Mouse (Mus musculus) midbrain, embryonic 12.5 days (tissue): ENCODE results near the gene Rcc1l. TPM values are rescaled to one million over a fixed set of nuclear protein-coding genes. Genes with fewer than 3 reads are reported as not detected.

Experiments
- ATAC-seq: fragments of 200-750 bp; cut with Nextera tagmentation; 2 replicates; pipeline ENCODE4 v1.8.0; 2017; ENCODE audit warnings: low read depth, moderate TSS enrichment, moderate library complexity; ENCODE audit not compliant: low FRiP score
- H3K27ac ChIP-seq: fragments of 300-500 bp; sonication (generic); replicated peaks from 2 replicates; pipeline ENCODE4 v1.5.1; 2016; ENCODE audit warnings: mild to moderate bottlenecking
- H3K27me3 ChIP-seq: fragments of 300-500 bp; sonication (generic); 2 replicates; pipeline ENCODE4 v1.6.1; 2016; ENCODE audit warnings: mild to moderate bottlenecking
- H3K36me3 ChIP-seq: fragments of 300-500 bp; sonication (generic); 2 replicates; pipeline ENCODE4 v1.6.1; 2016
- H3K4me1 ChIP-seq: fragments of 300-500 bp; sonication (generic); 2 replicates; pipeline ENCODE4 v1.6.1; 2016
- H3K4me2 ChIP-seq: fragments of 300-500 bp; sonication (generic); replicated peaks from 2 replicates; pipeline ENCODE4 v1.6.1; 2016; ENCODE audit warnings: mild to moderate bottlenecking, moderate library complexity
- H3K4me3 ChIP-seq: fragments of 300-500 bp; sonication (generic); 2 replicates; pipeline ENCODE4 v1.5.1; 2016; ENCODE audit warnings: mild to moderate bottlenecking
- H3K9ac ChIP-seq: fragments of 300-500 bp; sonication (generic); replicated peaks from 2 replicates; pipeline ENCODE4 v1.6.1; 2016; ENCODE audit warnings: mild to moderate bottlenecking, moderate library complexity
- H3K9me3 ChIP-seq: fragments of 300-500 bp; sonication (generic); 2 replicates; pipeline ENCODE4 v1.6.1; 2016; ENCODE audit warnings: mild to moderate bottlenecking
- WGBS: fragments of 180-500 bp; shearing (Covaris S2); methylation state at CpG from one replicate; pipeline ENCODE4 v1.1.7; 2016; 5-methylcytosine and 5-hydroxymethylcytosine counted together
- polyA plus RNA-seq: library from polyadenylated mRNA; unstranded; fragments of >200 nt; fragmentation: Nextera tagmentation; extraction: Ambion mirVana; gene quantifications from 2 replicates; pipeline ENCODE4 v1.2.1, GENCODE M21; 2016

Gene Rcc1l
- polyA plus RNA-seq, 1 experiment from 2014 or later = 29.5 TPM

GRCm38 (mm10) chr5:134131586-134131985, 45.0 kb downstream of the Rcc1l start:
- WGBS = 10% methylated on average over 4 of the region's 4 CpGs
- peaks cover 61% of the 10 kb centered on the region for H3K36me3 ChIP-seq
- H3K4me3 ChIP-seq = no peak overlapping the region
- 0 out of 2 replicates have a peak overlapping the region, but pooled peaks have one; percentile 5 for H3K27ac ChIP-seq
- H3K9me3 ChIP-seq = 0 out of 2 replicates have a peak, but pooled peaks cover 7% of the 10 kb centered on the region
- H3K27me3 ChIP-seq = no peaks in the 10 kb centered on the region
- H3K4me2 ChIP-seq = no peak overlapping the region
- ATAC-seq = peak; percentile 54; the same call in 1 of the 2 replicates
- H3K4me1 ChIP-seq = peaks cover 8% of the 10 kb centered on the region
- no peak overlapping the region for H3K9ac ChIP-seq

GRCm38 (mm10) chr5:134126232-134126631, 50.3 kb downstream of the Rcc1l start:
- Histone ChIP-seq H3K4me3 (no peak overlapping the region), H3K36me3 (peaks cover 27% of the 10 kb centered on the region), H3K27me3 (no peaks in the 10 kb centered on the region), H3K9me3 (0 out of 2 replicates have a peak, but pooled peaks cover 3% of the 10 kb centered on the region), H3K9ac (no peak overlapping the region), H3K4me1 (peaks cover 4% of the 10 kb centered on the region), H3K4me2 (no peak overlapping the region), H3K27ac (no peak overlapping the region)
- no peak for ATAC-seq
- WGBS = 88% methylated on average over 2 of the region's 2 CpGs

- Histone ChIP-seq H3K27me3 (no peaks in the 10 kb centered on the region), H3K9ac (no peak overlapping the region), H3K4me1 (peaks cover 8% of the 10 kb centered on the region), H3K27ac (no peak overlapping the region), H3K4me2 (no peak overlapping the region), H3K36me3 (peaks cover 32% of the 10 kb centered on the region), H3K4me3 (no peak overlapping the region), H3K9me3 (0 out of 2 replicates have a peak, but pooled peaks cover 3% of the 10 kb centered on the region)
- 82% methylated on average over 6 of the region's 6 CpGs for WGBS
- no peak for ATAC-seq
These were observed 52.7 kb downstream of the Rcc1l start for GRCm38 (mm10) chr5:134123846-134124245.

- H3K9me3 ChIP-seq = 0 out of 2 replicates have a peak, but pooled peaks cover under 1% of the 10 kb centered on the region
- H3K4me1 ChIP-seq = peaks cover 8% of the 10 kb centered on the region
- no peak for ATAC-seq
- no peak overlapping the region for H3K9ac ChIP-seq
- H3K4me3 ChIP-seq = no peak overlapping the region
- H3K36me3 ChIP-seq = peaks cover 30% of the 10 kb centered on the region
- H3K27me3 ChIP-seq = no peaks in the 10 kb centered on the region
- WGBS = 74% methylated on average over 4 of the region's 4 CpGs
- no peak overlapping the region for H3K27ac ChIP-seq
- no peak overlapping the region for H3K4me2 ChIP-seq
These were observed 54.7 kb downstream of the Rcc1l start for GRCm38 (mm10) chr5:134121893-134122259.

- Histone ChIP-seq H3K9ac (no peak overlapping the region), H3K36me3 (peaks cover 26% of the 10 kb centered on the region), H3K27me3 (no peaks in the 10 kb centered on the region), H3K4me3 (no peak overlapping the region), H3K9me3 (no peaks in the 10 kb centered on the region), H3K4me2 (no peak overlapping the region), H3K4me1 (peaks cover 8% of the 10 kb centered on the region), H3K27ac (no peak overlapping the region)
- no peak for ATAC-seq
- 61% methylated on average over 9 of the region's 9 CpGs for WGBS
These were observed 55.3 kb downstream of the Rcc1l start for GRCm38 (mm10) chr5:134121138-134121892.

GRCm38 (mm10) chr5:134120135-134120534, 56.4 kb downstream of the Rcc1l start:
- no peak overlapping the region for H3K9ac ChIP-seq
- H3K9me3 ChIP-seq = no peaks in the 10 kb centered on the region
- H3K4me1 ChIP-seq = peaks cover 8% of the 10 kb centered on the region
- no peaks in the 10 kb centered on the region for H3K27me3 ChIP-seq
- H3K36me3 ChIP-seq = peaks cover 20% of the 10 kb centered on the region
- H3K4me2 ChIP-seq = no peak overlapping the region
- no peak for ATAC-seq
- no peak overlapping the region for H3K27ac ChIP-seq
- no peak overlapping the region for H3K4me3 ChIP-seq
- 86% methylated on average over 3 of the region's 3 CpGs for whole genome bisulfite sequencing

- Histone ChIP-seq H3K27ac (no peak overlapping the region), H3K4me3 (no peak overlapping the region), H3K9me3 (no peaks in the 10 kb centered on the region), H3K9ac (no peak overlapping the region), H3K27me3 (no peaks in the 10 kb centered on the region), H3K4me2 (no peak overlapping the region), H3K36me3 (peaks cover 20% of the 10 kb centered on the region), H3K4me1 (peaks cover 8% of the 10 kb centered on the region)
- WGBS = 75% methylated on average over 10 of the region's 10 CpGs
- no peak for ATAC-seq
These were observed 57.0 kb downstream of the Rcc1l start for GRCm38 (mm10) chr5:134119481-134120120.

- 91% methylated on average over 15 of the region's 15 CpGs for WGBS
- peaks cover 22% of the 10 kb centered on the region for H3K36me3 ChIP-seq
- ATAC-seq = no peak
These were observed 57.7 kb downstream of the Rcc1l start for GRCm38 (mm10) chr5:134118798-134119407.

GRCm38 (mm10) chr5:134115639-134116259, 60.8 kb downstream of the Rcc1l start:
- Histone ChIP-seq H3K36me3 (peaks cover 32% of the 10 kb centered on the region), H3K4me2 (no peak overlapping the region), H3K9me3 (no peaks in the 10 kb centered on the region), H3K4me1 (peaks cover under 1% of the 10 kb centered on the region; the same call in 1 of the 2 replicates), H3K4me3 (no peak overlapping the region), H3K27ac (no peak overlapping the region), H3K9ac (no peak overlapping the region), H3K27me3 (no peaks in the 10 kb centered on the region)
- no peak for ATAC-seq
- WGBS = 93% methylated on average over 7 of the region's 7 CpGs

More at GRCm38 (mm10) chr5:134118798-134119407, 57.7 kb downstream of the Rcc1l start:
- no peaks in the 10 kb centered on the region for H3K9me3 ChIP-seq
- no peaks in the 10 kb centered on the region for H3K27me3 ChIP-seq
- H3K27ac ChIP-seq = no peak overlapping the region
- no peak overlapping the region for H3K9ac ChIP-seq
- no peak overlapping the region for H3K4me2 ChIP-seq
- H3K4me3 ChIP-seq = no peak overlapping the region
- peaks cover 8% of the 10 kb centered on the region for H3K4me1 ChIP-seq

- no peak for ATAC-seq
- Histone ChIP-seq H3K27me3 (no peaks in the 10 kb centered on the region), H3K36me3 (peaks cover 40% of the 10 kb centered on the region), H3K4me2 (no peak overlapping the region), H3K4me1 (no peaks in the 10 kb centered on the region; the same call in 1 of the 2 replicates), H3K27ac (no peak overlapping the region), H3K9ac (no peak overlapping the region), H3K4me3 (no peak overlapping the region), H3K9me3 (no peaks in the 10 kb centered on the region)
- 93% methylated on average over 5 of the region's 5 CpGs for WGBS
These were observed 61.6 kb downstream of the Rcc1l start for GRCm38 (mm10) chr5:134114981-134115380.

GRCm38 (mm10) chr5:134105829-134106228, 70.7 kb downstream of the Rcc1l start:
- no peak overlapping the region for H3K4me2 ChIP-seq
- H3K36me3 ChIP-seq = peaks cover 30% of the 10 kb centered on the region
- 97% methylated on average over 8 of the region's 8 CpGs for WGBS
- no peak for ATAC-seq
- H3K9ac ChIP-seq = no peak overlapping the region
- 0 out of 2 replicates have a peak, but pooled peaks cover 2% of the 10 kb centered on the region for H3K9me3 ChIP-seq
- H3K27me3 ChIP-seq = no peaks in the 10 kb centered on the region
- peaks cover 19% of the 10 kb centered on the region for H3K4me1 ChIP-seq
- H3K4me3 ChIP-seq = no peak overlapping the region
- no peak overlapping the region for H3K27ac ChIP-seq
